Mouse (Mus musculus) heart, postnatal 36 days (tissue): ENCODE results near the gene Sphk1. TPM values are rescaled to one million over a fixed set of nuclear protein-coding genes. Genes with fewer than 3 reads are reported as not detected.

Experiments used
- DNase-seq, 2 experiments: peaks; one replicate each; pipeline ENCODE4 v3.0.0; 2021 to 2022
- intact Hi-C: fragments of 180-260 bp; cut with DNase I; formaldehyde crosslinking; loops from one replicate; pipeline ENCODE4 v1.15.1; 2025
- total RNA-seq, 2 experiments: library from RNA; stranded (reverse); gene quantifications; 2 replicates each; pipeline ENCODE4 v1.2.3; 2021

Gene Sphk1
- total RNA-seq, 2 experiments from 2014 or later: 1.0 to 1.2 TPM

- no peak for DNase-seq
- intact Hi-C loops: no loop called here
Measured at GRCm38 (mm10) chr11:116506151-116506875, 24.4 kb upstream of the Sphk1 start.

- DNase-seq: no peak
- intact Hi-C loops: no loop called here
Measured at GRCm38 (mm10) chr11:116508689-116509088, 22.0 kb upstream of the Sphk1 start.

DNA sequence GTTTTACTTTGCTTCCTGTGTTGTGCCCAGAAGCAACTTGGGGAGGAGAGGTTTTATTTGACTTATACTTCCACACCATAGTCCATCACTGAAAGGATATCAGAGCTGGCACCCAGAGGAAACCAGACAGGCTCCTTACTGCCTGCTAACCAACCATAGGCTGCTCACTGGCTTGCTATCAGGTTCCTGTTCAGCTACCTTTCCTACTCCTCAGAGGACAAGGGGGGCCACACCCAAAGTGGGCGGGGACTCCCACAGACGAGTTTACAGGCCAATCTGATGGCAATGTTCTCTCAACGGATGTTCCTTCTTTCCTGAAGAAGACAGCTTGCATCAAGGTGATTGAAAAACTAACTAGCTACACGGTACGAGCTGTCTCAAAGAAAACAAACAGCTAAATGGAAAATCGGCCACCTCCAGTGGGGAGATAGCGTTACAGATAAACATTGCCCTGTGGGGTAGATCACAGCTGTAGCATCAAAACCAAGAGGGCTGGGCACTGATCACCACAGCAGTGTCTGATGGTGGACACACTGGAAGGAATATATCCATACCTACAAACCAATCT is 19.3 kb upstream of the Sphk1 start:
- DNase-seq: no peak
- intact Hi-C loops: no loop called here

- intact Hi-C loops: no loop called here
Measured at GRCm38 (mm10) chr11:116512154-116512553, 18.6 kb upstream of the Sphk1 start.

DNA sequence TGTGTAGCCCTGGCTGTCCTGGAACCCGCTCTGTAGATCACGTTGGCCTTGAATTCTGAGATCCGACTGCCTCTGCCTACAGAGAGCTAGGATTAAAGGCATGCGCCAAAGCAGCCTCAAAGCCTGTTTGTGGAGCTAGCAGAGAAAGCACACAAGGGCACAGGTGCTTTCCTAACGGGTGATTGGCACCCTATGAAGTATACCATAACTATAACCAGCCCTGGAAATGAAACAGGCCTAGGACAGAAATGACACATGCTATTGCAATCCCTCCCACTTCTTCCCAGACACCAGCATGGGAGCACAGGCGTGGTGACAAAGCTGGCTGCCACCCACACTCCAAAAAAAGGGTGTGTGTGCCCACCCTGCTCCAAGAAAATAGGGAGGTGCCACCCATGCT is 17.7 kb upstream of the Sphk1 start:
- intact Hi-C loops: no loop called here
- no peak for DNase-seq

More at GRCm38 (mm10) chr11:116512154-116512553, 18.6 kb upstream of the Sphk1 start:
- DNase-seq: no peak

DNA sequence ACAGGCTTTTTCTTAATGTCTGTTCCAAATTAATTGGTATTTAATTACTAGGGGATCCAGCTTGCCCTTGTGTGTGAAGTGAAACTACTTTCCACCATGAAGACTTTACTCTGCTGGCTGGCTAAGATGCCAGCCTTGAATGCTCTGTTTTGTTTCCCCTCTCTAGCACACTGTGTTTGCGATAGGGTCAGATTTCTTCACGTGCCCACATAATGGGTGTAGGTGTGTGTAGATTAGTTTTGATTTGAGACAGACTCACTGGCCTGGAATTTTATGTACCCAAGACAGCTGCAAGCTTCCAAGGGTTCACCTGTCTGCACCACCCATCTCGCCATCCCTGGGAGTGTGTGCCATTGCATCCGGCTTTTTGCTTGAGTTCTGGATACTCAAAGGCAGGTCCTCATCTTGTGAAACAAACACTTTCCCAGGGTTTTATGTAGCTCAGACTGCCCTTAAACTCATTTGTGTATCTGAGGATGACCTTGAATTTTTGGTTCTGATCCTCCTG is 17.1 kb upstream of the Sphk1 start:
- DNase-seq: no peak
- intact Hi-C loops: no loop called here

GRCm38 (mm10) chr11:116515330-116516020 is 15.2 kb upstream of the Sphk1 start:
- DNase-seq: no peak
- intact Hi-C loops: no loop called here

GRCm38 (mm10) chr11:116518482-116518881 is 12.2 kb upstream of the Sphk1 start:
- intact Hi-C loops: no loop called here
- peak; percentile 40 to 41 for DNase-seq

GRCm38 (mm10) chr11:116521143-116521542 is 9.6 kb upstream of the Sphk1 start:
- intact Hi-C loops: no loop called here
- DNase-seq: no peak

- DNase-seq: no peak
- intact Hi-C loops: no loop called here
Measured at GRCm38 (mm10) chr11:116522046-116522445, 8.7 kb upstream of the Sphk1 start.

- intact Hi-C loops: no loop called here
- DNase-seq: peak in 1 of 2 experiments; percentile 20
Measured at GRCm38 (mm10) chr11:116522886-116523698, 7.6 kb upstream of the Sphk1 start.

DNA sequence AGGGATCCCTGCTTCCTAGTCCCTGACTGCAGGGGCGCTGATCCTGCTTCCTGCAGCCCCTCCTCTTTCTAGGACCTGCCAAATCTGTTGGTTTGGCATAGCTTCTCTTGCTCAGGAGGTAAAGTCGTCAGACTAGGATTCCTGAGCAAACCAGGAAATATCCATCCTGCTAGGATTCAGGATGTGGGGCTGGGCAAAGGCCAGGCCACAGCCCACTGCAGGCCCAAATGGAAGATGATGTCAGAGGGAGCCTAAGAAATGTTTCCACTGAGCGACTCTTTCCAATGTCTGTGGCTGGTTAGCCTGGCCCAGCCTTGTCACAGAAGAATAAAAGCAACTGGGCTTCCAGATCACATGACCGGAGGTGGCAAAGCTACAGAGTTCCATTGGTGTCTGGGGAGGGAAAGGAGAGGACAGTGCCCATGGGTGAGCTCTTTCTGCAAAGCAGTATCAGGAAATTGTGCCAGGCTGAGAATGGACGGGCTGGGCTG is 7.0 kb upstream of the Sphk1 start:
- intact Hi-C loops: no loop called here
- DNase-seq: peak; percentile 42 to 50

- intact Hi-C loops: no loop called here
- DNase-seq: no peak
Measured at GRCm38 (mm10) chr11:116528636-116529320, 1.9 kb upstream of the Sphk1 start.

DNA sequence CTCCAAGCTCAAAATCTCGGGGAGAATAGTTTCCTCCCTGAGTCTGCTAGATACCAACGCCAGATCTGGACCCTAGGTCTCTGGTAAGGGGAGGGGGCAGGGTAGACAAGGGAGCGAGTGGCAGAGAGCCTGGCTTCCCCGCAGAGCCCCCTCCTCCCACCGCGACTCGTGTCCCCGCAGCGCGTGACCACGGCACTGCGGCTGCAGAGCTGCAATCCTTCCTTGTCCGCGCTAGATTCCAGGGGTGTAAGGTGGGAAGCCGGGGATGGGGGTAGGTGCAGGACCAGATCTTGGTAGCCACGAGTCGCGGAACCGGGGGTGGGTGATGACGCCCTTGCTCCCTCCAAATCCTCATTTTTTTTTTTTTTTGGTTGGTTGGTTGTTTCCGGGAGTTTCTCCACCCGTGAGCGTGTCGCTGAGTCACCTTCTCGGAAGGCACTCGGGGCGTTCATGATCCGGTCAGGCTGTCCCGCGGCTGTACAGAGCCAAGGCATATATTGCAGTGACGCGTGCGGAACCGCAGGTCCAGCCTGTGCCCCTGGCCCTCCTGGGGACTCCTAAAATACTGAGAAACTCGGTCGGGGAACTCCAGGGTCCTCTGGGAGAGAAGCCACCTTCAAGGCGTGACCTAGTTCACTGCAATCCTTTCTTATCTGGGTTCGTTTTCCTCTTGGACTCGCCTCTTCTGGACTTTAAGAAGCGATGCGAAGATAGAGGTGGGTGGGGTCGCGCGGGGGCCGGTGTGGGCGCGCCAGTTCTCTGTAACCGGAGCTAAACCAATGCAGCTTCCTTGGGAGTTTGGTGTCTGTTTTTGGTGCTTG is 856 bp downstream of the Sphk1 start:
- DNase-seq: no peak
- intact Hi-C loops: no loop called here

- intact Hi-C loops: no loop called here
Measured at GRCm38 (mm10) chr11:116532262-116532809, 1.6 kb downstream of the Sphk1 start.

DNA sequence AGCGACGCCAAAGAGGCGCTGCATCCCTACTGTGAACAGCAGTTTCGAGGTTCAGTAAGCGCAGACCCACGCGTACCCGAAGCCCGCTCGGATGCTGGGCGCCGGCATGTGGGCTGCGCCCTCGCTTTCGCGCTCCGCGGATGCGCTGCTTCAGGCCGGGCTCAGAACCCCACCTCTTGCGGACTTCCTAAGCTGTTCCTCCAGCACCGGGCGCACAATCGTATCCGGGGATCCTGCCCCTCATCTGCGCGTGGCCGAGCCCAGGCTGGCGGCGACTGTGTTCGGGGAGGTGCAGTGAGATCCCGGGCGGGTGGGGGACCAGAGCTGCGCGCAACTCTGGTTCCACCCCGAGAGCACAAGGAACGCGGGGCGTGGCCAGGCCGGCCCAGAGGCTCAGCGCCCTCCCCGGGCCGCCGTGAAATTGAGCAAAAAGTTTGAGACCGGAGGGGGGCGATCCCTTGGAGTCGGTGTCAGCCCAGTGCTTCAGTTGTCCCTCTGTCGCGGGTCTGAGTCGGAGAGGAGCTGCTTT is 2.1 kb downstream of the Sphk1 start:
- DNase-seq: peak; percentile 74 to 82
- intact Hi-C loops: no loop called here

More at GRCm38 (mm10) chr11:116532262-116532809, 1.6 kb downstream of the Sphk1 start:
- DNase-seq: peak in 1 of 2 experiments; percentile 43

DNA sequence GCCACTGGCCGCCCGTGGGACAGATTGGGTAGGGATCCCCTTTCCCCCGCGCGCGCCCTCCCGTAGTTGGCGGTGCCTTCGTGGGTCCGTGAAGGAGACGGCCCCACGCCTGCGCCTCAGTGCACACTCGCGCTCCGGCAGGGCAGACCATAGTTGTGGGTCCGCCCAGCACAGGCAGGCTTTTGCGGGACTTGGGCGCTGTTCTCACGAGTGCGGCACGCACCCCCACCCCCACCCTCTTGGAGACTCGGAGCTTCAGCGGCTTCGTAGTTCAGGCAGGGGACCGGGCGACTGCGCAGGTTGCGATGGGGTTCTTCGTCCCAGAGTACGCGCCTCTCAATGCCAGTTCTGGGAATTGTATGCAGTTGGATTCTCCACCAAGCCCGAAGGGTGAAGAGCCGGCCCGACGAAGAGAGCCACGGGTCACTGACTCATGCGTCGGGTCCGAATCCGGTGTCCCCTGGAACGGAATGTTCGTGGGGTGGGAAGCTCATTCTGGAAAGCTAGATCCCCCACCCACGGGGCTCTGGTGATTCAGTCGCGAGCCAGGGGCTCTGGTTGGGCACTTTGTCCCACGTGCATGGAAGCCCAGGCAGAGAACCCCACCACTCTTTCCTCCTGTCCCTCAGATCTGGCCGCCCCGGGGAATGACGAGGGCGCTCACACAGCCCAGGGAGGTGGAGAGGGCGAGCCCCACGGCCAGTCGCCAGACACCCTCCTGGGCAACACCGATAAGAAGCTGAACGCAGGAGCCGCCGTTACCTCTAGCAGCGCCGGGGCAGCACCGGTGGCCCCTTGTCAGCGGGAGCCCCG is 2.8 kb downstream of the Sphk1 start:
- DNase-seq: no peak
- intact Hi-C loops: loop anchor here (1.0 kb wide), 1 partner anchor 32 kb away; no protein-coding TSS in a partner anchor
